Mouse (Mus musculus): ENCODE data around the gene 1700086D15Rik. TPM values are rescaled to one million over a fixed set of nuclear protein-coding genes. Genes with fewer than 3 reads are reported as not detected.

Gene 1700086D15Rik
- polyA plus RNA-seq (2017; shearing (Covaris generic)): not detected

GRCm38 (mm10) chr11:65159791-65160190 lies at the start of gene 1700086D15Rik:
Gene 1700086D15Rik (minus strand): TSS chr11:65159891.

GRCm38 (mm10) chr11:65162767-65163120 lies 3.1 kb upstream of the 1700086D15Rik start, which contains the start of gene Arhgap44:
Gene Arhgap44 (minus strand): TSS chr11:65162961.

Other genes starting within 250 kb of the 1700086D15Rik start
- 42.9 TPM for gene Elac2, start 180.9 kb downstream of the 1700086D15Rik start, polyA plus RNA-seq (2017; shearing (Covaris generic))
- 0.19 TPM for gene Arhgap44, start 3.1 kb upstream of the 1700086D15Rik start, polyA plus RNA-seq (2017; shearing (Covaris generic))
- gene Myocd, start 110.1 kb upstream of the 1700086D15Rik start, polyA plus RNA-seq (2017; shearing (Covaris generic)): 0.05 TPM

Measured in CD4-positive, CD25-positive, alpha-beta regulatory T cell (primary cell).